Mouse (Mus musculus) left cerebral cortex, postnatal 25 days (tissue): Measurements from ENCODE around the gene Pakap. TPM values are rescaled to one million over a fixed set of nuclear protein-coding genes. Genes with fewer than 3 reads are reported as not detected.

Source experiments
- DNase-seq, 2 experiments: peaks; one replicate each; pipeline ENCODE4 v3.0.0; 2022; ENCODE audit warnings: low spot score in 2 of 2, mixed read lengths in 1 of 2
- intact Hi-C: fragments of 180-260 bp; cut with DNase I; formaldehyde crosslinking; loops from one replicate; pipeline ENCODE4 v1.15.1; 2025
- total RNA-seq, 2 experiments: library from RNA; stranded (reverse); gene quantifications; 2 replicates each; pipeline ENCODE4 v1.2.3; 2021

Pakap gene
- total RNA-seq, 2 experiments from 2014 or later = 15.8 to 18.0 TPM

DNA sequence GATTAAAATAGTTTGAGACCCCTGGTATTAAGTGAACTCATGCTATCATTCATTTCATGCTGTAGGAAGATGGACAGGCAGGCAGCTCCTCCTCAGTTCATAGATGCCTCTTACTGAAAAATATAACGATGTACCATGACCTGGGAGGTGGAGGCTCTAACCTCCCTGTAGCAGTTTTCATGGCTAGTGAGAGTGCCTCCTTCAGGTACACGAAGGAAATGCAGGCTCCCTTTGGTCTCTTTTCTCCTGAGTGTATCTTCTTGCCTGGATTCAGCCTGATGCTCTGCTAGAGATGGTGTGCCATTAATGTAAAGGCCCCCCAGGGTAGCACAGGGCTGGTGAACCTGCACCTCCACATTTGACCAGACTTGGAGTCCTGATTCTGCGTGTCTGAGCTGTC is 88.9 kb downstream of the Pakap start:
- no peak for DNase-seq
- intact Hi-C loops = no loop called here

DNA sequence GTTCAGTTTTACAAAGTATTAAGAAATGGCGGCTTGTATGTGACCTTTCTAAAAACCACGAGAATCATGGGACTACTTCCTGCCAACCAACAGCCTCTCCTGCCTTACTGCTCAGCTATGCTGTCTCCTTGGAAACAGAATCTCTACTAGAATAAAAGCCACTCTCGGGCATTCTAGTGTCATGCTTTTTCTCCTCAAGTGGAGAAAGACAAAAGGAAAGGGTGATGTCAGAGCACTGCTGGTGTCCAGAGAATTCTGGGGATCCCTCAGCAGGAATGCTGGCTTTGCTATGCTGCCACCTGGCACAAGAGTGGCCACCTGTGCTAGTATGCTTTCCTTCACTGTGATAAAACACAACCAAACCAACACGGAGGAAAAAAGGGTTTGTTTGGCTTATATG is 92.5 kb downstream of the Pakap start:
- DNase-seq = no peak
- intact Hi-C loops = no loop called here

DNA sequence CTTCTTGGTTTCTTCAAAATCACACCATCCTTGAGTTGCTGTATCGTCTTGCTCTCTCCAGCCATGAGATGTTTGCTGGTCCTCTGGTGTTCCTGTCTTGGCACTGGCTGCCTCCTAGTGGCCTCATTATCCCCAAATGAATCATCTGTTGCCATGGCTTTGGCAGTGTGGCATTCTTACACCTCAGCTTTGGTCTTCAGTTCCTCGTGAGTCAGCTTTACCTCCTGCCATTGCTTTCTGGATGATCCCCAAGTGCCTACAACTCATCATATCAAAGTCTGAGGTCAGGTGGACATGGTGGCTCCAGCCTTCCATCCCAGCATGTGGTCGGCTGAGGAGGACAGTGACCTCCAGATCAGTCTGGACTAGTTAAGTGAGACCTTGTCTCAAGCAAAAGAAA is 98.1 kb downstream of the Pakap start:
- no peak for DNase-seq
- intact Hi-C loops = no loop called here

DNA sequence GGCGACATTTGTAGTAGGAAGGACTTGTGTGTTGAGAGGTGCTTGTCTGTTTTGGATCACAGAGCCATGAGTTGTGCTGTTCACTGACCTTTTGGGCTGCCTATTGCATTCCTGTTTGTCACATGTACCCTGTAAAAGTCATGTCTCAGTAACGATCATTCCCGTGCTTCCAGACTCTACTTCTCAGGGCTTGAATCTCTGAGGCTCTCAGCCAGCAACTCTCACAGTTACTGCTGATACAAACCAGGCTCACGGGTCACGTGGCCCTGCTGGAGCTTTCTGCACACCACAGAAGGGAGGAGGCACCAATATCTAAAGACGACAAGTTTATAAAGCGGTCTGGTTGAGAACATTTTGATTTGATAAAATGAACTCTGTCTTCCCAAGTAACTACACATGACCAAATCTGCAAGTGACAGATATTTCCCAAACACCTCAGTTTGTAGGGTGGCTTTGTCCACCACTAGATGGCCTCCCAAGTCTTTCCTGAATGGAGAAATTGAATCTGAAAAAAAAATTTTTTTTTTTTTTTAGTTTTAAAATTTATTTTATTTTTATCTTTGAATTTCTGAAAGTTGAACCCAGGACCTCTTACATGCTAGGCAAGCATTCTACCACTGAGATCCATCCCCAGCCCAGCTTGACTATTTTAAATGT is 103.0 kb downstream of the Pakap start:
- intact Hi-C loops = loop anchor here (5.0 to 10.0 kb wide), 3 partner anchors 196 to 574 kb away; no protein-coding TSS in a partner anchor
- no peak for DNase-seq

DNA sequence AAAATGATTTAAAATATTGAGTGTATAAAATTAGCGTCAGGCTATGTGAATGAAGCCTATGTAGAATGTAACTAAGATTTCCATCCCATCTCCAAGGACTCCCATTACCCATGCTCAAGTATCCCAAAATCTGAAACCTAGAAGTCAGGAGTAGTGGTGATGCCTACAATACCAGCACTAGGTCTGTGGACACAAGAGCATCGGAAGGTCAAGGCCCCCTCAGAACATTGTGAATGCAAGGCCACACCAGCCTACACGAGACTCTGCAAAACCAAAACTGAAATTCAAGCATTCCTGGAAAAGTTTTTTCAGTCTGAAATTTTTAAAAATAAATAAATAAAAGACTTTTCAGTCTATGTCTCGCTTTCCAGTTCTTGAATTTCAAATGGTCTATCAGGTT is 104.6 kb downstream of the Pakap start:
- intact Hi-C loops = loop anchor here (2.0 to 10.0 kb wide), 5 partner anchors 116 to 572 kb away; no protein-coding TSS in a partner anchor
- DNase-seq = no peak

DNA sequence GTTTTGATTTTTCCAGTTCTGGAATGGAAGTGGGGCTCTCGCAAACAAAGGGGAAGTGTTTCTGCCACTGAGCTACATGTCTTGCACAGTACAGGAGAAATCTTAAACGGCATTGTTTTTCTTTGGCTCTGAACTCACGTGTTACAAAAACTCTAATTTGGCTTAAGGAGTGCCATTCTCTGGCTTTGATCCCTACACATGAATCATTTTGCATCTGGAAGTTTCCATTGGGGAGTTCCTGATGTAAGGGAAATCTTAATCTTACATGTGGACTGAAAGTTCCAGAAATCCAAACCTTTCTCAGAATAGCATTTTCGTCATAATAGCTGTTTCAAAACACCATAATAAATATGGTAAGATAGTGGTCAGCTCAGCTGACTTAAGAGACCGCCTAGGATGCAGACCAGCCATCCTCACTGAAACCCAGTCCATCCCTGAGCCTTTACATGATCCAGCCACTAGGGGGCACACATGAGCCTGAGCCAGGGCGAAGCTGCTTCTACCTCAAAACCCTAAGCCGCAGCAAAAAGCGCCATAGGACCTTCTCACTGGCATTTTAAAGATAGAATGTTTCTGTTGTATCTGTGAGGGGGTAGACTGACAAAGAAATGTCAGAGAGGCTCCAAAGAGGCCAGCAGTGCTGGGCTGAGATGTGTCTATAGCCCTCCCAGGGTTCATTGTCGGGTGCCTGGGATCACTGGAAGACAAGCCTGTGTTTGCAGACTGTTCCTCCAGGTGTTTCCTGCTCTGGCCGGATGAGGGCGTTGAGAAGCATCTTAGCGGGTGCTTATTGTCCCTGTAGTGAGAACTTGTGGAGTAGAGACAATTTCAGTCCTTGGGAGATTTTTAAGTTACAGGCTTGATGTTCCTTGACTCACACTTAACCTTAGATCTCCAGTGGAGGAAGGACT is 105.3 kb downstream of the Pakap start:
- peak; percentile 86 to 90 for DNase-seq
- intact Hi-C loops = loop anchor here (1.0 to 10.0 kb wide), 6 partner anchors 116 to 572 kb away; no protein-coding TSS in a partner anchor

DNA sequence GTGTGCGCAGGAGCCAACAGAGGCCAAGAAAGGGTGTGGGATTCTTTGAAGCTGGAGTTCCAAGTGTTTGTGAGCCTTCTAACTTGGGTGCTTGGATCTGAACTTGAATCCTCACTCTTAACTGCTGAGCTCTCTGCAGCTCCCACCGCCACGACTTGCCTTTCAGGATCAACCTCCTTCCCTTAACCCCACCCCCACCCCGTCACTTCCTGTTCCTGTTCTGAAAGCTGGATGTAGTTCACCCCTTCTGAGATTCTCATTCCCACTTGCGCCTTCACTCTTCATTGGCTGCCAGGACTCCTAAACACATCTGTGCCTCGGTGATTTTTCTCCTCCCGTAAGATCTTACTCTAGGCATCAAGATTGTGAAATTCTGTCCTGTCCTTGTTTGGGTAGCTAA is 106.4 kb downstream of the Pakap start:
- intact Hi-C loops = loop anchor here (5.0 to 10.0 kb wide), 3 partner anchors 193 to 570 kb away; no protein-coding TSS in a partner anchor
- DNase-seq = no peak

DNA sequence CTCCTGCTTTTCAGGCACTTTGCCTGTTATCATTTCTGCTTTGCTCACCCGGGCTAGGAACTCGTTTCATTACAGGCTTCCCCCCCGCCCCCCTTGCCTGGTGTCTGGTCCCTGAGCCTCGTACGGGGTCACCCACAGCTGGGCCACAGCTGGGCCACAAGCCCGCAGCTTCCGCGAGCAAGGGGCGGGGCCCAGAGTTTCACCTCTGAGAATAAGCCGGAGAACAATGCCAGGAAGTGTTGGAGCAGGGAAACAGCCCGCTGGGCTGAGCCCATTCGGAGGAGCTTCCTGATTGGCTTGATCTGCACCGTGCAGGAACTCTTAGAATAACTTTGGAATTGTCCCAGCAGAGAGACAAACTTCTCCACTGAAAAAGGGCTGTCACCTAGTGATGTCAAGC is 107.4 kb downstream of the Pakap start:
- DNase-seq = no peak
- intact Hi-C loops = loop anchor here (10.0 kb wide), 2 partner anchors 409 to 569 kb away; no protein-coding TSS in a partner anchor

DNA sequence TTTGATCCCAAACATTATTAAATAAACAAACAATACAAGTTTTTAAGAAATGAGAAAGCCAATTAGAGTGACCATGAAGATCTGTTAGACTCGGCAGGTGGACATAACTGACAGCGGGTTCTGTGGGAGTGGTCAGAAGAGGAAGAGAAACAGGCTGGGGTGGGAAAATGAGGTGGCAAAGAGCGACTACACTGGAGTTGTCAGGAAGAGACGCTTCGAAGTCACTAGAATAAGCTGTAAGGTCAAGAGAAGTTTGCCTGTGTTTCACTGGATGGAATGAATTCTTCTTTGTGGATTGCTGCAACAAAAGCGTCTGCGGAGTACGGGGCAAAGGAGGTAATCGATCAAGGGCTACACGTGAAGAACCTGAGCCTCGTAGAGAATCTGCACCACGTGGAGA is 109.9 kb downstream of the Pakap start:
- intact Hi-C loops = loop anchor here (10.0 kb wide), 2 partner anchors 407 to 567 kb away; no protein-coding TSS in a partner anchor
- no peak for DNase-seq

DNA sequence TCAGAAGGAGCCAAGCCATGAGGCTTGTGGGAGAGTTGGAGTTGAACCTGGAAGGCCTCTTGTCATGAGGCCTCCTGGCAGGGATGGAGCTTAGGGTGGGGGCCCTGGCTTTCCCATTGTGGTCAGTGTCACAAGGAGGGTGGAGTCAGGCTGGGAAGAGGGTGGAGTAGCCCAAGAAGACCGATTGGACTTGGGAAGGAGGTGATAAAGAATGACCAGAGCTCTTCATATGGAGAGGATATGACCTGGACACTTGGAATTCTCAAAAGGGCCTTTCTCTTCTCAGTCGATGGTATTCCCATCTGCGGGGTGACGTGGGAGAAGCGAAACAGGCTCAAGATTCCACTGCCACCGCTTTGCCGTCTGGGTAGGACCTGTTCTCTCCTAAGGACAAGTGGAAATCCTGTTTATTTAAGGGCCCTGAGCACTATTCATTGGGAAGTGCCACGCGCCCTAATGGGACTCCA is 111.0 kb downstream of the Pakap start:
- intact Hi-C loops = loop anchor here (10.0 kb wide), 2 partner anchors 406 to 566 kb away; no protein-coding TSS in a partner anchor
- no peak for DNase-seq

DNA sequence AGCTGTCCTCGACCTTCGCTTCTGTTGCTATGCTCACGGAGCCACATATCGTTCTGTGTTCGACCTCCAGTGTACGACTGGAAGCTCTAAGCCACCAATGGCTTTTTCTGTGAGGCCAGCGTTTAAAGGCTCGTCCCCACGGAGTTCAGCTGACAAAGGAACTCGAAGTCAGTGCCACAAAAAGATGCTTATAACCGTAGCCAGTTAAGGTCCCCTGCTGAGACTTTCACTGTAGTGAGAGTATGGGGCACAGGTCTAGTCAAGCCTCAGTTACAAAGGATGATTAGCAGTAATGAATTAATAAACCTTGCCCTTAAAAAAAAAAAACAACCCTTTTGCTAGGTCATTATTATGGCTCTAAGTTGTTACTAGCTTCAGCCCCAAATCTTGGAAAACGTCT is 112.2 kb downstream of the Pakap start:
- no peak for DNase-seq
- intact Hi-C loops = no loop called here

DNA sequence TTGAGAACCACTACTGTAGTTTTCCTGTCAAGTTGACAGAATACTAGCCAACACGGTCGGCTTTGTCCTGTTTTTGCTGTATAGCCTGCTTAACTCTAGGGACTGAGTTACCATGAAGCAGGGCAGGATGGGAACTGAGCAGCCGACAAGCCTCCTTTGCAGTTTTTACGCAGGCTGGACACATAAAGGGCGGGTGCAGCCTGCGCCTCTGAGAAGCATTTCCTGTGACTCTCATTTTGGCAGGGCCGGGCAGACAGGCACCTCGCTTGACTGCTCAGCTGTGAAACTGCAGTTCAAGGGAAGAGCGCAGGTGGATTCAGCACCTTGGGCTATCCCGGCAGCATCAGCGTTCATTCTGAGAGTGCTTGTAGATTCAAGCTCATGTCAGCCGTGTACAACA is 113.5 kb downstream of the Pakap start:
- intact Hi-C loops = no loop called here
- DNase-seq = no peak

DNA sequence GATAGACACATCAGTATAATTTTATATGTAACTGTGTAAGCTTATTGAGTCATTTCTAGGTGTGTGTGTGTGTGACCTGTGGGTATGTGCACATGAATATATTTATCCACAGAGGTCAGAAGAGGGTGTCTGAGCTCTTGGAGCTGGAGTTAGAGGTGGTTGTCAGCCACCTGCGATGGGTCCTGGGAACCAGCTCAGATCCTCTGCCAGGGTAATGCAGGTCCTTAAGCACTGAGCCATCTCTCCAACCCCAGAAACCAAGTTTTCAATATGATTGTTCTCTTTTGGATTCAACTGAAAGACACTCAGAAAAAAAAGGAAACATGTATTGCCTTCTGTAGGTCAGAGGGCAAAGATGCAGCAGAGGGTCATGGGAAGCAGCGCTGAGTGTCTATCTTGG is 114.4 kb downstream of the Pakap start:
- no peak for DNase-seq
- intact Hi-C loops = no loop called here

DNA sequence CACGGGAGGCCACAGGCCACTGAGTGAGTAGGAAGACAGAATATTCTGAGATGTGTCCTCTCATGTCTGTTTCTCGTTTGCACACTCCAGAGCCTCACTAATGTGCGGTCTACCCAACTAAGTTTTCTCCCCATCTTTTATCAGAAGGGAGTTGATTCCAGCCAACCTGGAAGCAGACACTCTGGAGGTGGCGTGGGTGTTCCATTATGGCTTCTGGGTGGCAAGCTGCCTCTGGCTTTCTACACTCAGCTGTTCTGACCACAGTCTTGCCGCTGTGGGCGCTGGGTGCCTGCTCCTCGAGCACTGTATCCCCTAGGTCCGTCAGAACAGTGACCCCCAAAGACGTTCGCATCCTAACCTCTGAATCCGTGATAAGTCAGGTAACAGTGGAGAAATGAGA is 115.0 kb downstream of the Pakap start:
- DNase-seq = peak in 1 of 2 experiments; percentile 57

DNA sequence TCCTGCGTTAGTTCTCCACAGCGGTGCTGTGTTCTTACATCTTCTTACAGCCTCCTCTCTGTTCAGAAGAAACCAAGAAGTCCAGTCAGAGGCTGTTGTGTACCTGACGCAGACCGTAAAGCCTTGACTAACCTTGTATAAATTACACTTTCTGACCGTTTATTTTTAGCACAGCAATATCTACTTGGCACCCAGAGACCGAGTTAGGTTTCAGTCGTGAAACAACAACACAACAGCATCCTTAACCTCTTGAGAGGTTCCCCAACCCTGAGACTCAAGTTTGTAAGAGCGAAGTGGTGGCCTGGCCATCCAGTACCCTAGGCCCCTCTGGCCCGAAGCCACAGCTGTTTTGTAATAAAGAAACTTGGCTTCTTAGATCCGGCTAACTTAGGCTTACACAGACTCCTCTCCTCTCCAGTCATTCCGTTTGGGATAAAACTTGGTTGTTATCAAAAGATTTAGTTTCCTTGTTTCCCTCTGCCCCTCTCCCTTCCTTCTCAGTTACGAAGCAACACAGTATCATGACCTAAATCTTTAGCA is 116.8 kb downstream of the Pakap start:
- DNase-seq = no peak
- intact Hi-C loops = no loop called here

More for the DNA sequence above, 115.0 kb downstream of the Pakap start:
- intact Hi-C loops = no loop called here

DNA sequence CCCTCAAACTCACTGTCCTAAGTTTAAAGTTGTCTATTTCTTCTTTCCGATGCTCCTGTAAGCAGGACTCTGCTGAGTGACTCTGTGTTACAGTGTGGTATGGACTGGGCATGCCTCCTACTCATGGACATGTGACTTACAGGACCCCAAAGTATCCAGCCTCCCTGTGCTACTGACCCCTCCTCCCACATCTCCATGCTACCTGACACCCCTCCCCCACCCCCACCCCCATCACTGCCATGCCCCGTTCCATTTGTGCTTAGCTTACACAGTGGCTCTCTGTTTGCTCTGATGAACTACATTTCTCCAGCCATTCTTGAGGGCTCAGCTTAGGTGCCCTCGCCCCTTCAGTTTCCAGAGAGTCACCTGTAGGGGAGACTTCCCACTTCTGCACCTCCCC is 118.8 kb downstream of the Pakap start:
- no peak for DNase-seq
- intact Hi-C loops = no loop called here

DNA sequence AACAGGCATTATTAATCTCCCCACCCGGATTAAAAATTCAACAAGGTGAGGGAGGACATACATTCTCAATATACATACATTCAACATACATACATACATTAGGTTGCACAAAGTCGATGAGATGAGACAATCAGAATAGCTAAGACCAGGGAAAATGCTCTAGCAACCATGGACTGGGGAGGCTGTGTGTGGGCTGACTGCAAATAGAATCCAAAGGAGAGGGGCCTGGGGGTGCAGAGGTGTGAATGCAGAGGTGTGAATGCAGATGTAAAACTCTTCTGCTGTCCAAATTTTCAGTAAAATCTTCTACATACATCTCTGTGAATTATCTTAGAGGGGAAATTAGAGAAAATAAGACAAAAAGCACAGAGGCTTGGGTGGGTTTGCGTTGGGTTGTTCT is 119.6 kb downstream of the Pakap start:
- intact Hi-C loops = no loop called here
- peak in 1 of 2 experiments; percentile 74 for DNase-seq

DNA sequence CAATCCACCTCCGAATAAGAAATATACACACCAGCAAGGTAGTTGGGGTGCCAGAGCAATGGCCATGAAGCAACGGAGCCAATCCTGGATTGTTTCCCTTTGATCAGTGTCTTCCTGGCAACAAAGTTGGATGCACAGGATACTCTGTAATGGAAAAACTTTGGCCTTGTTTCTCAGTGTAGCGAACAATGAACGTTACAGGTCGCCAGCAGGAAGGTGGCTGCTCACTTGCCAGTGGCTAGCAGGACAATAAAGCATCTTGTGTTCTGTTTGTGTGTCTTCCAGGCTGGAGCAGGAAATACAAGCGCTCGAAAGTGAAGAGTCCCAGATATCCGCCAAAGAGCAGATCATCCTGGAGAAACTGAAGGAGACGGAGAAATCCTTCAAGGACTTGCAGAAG is 120.2 kb downstream of the Pakap start:
- DNase-seq = no peak
- intact Hi-C loops = no loop called here

DNA sequence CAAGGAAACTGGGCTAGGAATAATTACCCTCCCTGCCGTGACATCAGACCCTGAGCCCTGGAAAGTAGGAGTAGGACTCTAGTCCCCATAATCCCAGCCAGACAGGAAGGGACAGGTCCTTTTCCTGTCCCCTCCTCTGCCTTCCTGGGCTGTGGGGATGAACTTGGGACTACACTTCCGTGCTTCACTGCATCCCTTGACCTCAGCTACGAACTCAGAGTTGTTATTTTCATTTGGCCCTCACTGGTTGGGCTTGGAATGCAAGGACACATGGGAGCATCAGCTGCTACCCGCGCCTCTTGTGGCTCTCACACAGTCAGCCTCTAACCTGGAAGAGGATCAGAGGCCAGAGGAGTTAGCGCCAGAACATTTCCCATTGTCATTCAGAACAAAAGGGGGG is 122.0 kb downstream of the Pakap start:
- intact Hi-C loops = no loop called here
- no peak for DNase-seq

DNA sequence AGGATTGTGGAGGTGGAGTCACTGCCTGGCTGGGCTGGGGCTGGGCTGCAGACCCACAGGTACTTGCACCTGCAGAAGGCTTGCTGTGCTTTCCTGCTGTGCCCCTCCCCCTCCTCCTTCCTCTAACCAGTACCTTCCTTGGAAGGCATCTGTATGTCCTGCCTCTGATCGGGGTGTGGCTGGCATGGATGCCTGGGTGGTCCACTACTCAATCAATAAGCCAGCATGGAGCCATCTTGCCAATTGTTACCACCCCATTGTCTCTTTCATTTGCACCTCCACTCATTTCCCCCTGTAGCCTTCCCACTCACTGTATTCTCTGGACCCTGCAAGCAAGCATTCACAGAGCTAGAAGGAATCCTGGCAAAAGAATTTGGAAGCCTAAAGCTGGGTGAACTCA is 122.8 kb downstream of the Pakap start:
- DNase-seq = no peak
- intact Hi-C loops = no loop called here
